Mouse (Mus musculus) CD4-positive, CD25-positive, alpha-beta regulatory T cell, adult 2 months (primary cell): ENCODE data around the gene Nek6.

Experiments used
- DNase-seq: peaks from one replicate; pipeline ENCODE4 v3.0.0-alpha.2; 2012; ENCODE audit warnings: low read depth, low spot score

The Nek6 gene

GRCm38 (mm10) chr2:38536331-38536731 lies 24.9 kb downstream of the Nek6 start:
- DNase-seq = peak; percentile 85

GRCm38 (mm10) chr2:38539677-38540076 lies 28.2 kb downstream of the Nek6 start:
- no peak for DNase-seq

GRCm38 (mm10) chr2:38540666-38541065 lies 29.2 kb downstream of the Nek6 start:
- DNase-seq = no peak

- no peak for DNase-seq
These were observed 29.7 kb downstream of the Nek6 start for GRCm38 (mm10) chr2:38541101-38541500.

- DNase-seq = no peak
These were observed 30.1 kb downstream of the Nek6 start for GRCm38 (mm10) chr2:38541570-38541969.

- no peak for DNase-seq
These were observed 30.9 kb downstream of the Nek6 start for GRCm38 (mm10) chr2:38542366-38542765.

GRCm38 (mm10) chr2:38543158-38543557 lies 31.7 kb downstream of the Nek6 start:
- DNase-seq = no peak

- DNase-seq = no peak
These were observed 32.9 kb downstream of the Nek6 start for GRCm38 (mm10) chr2:38544341-38544740.

GRCm38 (mm10) chr2:38544982-38545381 lies 33.5 kb downstream of the Nek6 start:
- DNase-seq = no peak

- no peak for DNase-seq
These were observed 34.3 kb downstream of the Nek6 start for GRCm38 (mm10) chr2:38545706-38546105.

- DNase-seq = no peak
These were observed 34.8 kb downstream of the Nek6 start for GRCm38 (mm10) chr2:38546222-38546621.

GRCm38 (mm10) chr2:38546748-38547147 lies 35.3 kb downstream of the Nek6 start:
- no peak for DNase-seq

GRCm38 (mm10) chr2:38547793-38548517 lies 36.5 kb downstream of the Nek6 start:
- peak; percentile 58 for DNase-seq

- no peak for DNase-seq
These were observed 40.6 kb downstream of the Nek6 start for GRCm38 (mm10) chr2:38552004-38552443.

- DNase-seq = no peak
These were observed 43.0 kb downstream of the Nek6 start for GRCm38 (mm10) chr2:38554226-38554995.

GRCm38 (mm10) chr2:38555659-38556058 lies 44.2 kb downstream of the Nek6 start:
- DNase-seq = no peak

- DNase-seq = no peak
These were observed 45.3 kb downstream of the Nek6 start for GRCm38 (mm10) chr2:38556721-38557120.

- DNase-seq = no peak
These were observed 49.1 kb downstream of the Nek6 start for GRCm38 (mm10) chr2:38560296-38561227.

- no peak for DNase-seq
These were observed 51.2 kb downstream of the Nek6 start for GRCm38 (mm10) chr2:38562596-38562995.

GRCm38 (mm10) chr2:38571971-38572601 lies 60.6 kb downstream of the Nek6 start:
- DNase-seq = no peak

GRCm38 (mm10) chr2:38574697-38575096 lies 63.3 kb downstream of the Nek6 start:
- no peak for DNase-seq
